Mouse (Mus musculus) midbrain, postnatal 0 days (tissue): ENCODE results near the gene Abhd15. TPM values are rescaled to one million over a fixed set of nuclear protein-coding genes. Genes with fewer than 3 reads are reported as not detected.

Source experiments
- ATAC-seq: fragments of 200-750 bp; cut with Nextera tagmentation; 2 replicates; pipeline ENCODE4 v1.8.0; 2017; ENCODE audit warnings: moderate number of reproducible peaks, mild to moderate bottlenecking, moderate TSS enrichment, moderate library complexity; ENCODE audit not compliant: low FRiP score
- DNase-seq: peaks from one replicate; pipeline ENCODE4 v3.0.0-alpha.2; 2015; ENCODE audit warnings: low spot score
- H3K27ac ChIP-seq: fragments of 300-500 bp; sonication (generic); 2 replicates; pipeline ENCODE4 v1.5.1; 2014; ENCODE audit warnings: low read depth, mild to moderate bottlenecking, low read length, mixed read lengths
- H3K27me3 ChIP-seq: fragments of 300-500 bp; sonication (generic); 2 replicates; pipeline ENCODE4 v1.6.1; 2014; ENCODE audit warnings: low read length, control low read depth, mixed read lengths; ENCODE audit not compliant: insufficient read depth
- H3K36me3 ChIP-seq: fragments of 300-500 bp; sonication (generic); 2 replicates; pipeline ENCODE4 v1.6.1; 2014; ENCODE audit warnings: low read length, control low read depth, mixed read lengths; ENCODE audit not compliant: insufficient read depth
- H3K4me1 ChIP-seq: fragments of 300-500 bp; sonication (generic); 2 replicates; pipeline ENCODE4 v1.6.1; 2014; ENCODE audit warnings: mild to moderate bottlenecking, control low read depth, antibody characterized with exemption, low read length, mixed read lengths; ENCODE audit not compliant: insufficient read depth
- H3K4me2 ChIP-seq: fragments of 300-500 bp; sonication (generic); 2 replicates; pipeline ENCODE4 v1.6.1; 2014; ENCODE audit warnings: low read depth, mild to moderate bottlenecking, low read length, mixed read lengths; ENCODE audit not compliant: poor library complexity, severe bottlenecking
- H3K4me3 ChIP-seq: fragments of 300-500 bp; sonication (generic); 2 replicates; pipeline ENCODE4 v1.5.1; 2014; ENCODE audit warnings: low read depth, mild to moderate bottlenecking, low read length, moderate library complexity
- H3K9ac ChIP-seq: fragments of 300-500 bp; sonication (generic); replicated peaks from 2 replicates; pipeline ENCODE4 v1.6.1; 2014; ENCODE audit warnings: mild to moderate bottlenecking, low read length, moderate library complexity, mixed read lengths; ENCODE audit not compliant: poor library complexity, severe bottlenecking
- H3K9me3 ChIP-seq: fragments of 300-500 bp; sonication (generic); 2 replicates; pipeline ENCODE4 v1.6.1; 2016; ENCODE audit warnings: low read length, control low read depth
- CTCF ChIP-seq: IDR thresholded peaks from 2 replicates; pipeline ENCODE4 v1.5.1; 2016; ENCODE audit warnings: antibody characterized with exemption, mild to moderate bottlenecking
- WGBS: fragments of 180-500 bp; shearing (Covaris S2); extraction: QIAGEN DNeasy Blood & Tissue Kit; methylation state at CpG from one replicate; pipeline ENCODE4 v1.1.7; 2014; 5-methylcytosine and 5-hydroxymethylcytosine counted together
- polyA plus RNA-seq: library from polyadenylated mRNA; unstranded; fragments of >200 nt; fragmentation: Nextera tagmentation; extraction: Ambion mirVana; gene quantifications from 2 replicates; pipeline ENCODE4 v1.2.1, GENCODE M21; 2015
- total RNA-seq: library from RNA; depleted of rRNA; stranded (reverse); fragments of >200 nt; gene quantifications from 2 replicates; pipeline ENCODE4 v1.2.3, GENCODE M21; 2014

The Abhd15 gene
- total and polyA plus RNA-seq, 2 experiments from 2014 or later: 1.8 to 4.2 TPM

DNA sequence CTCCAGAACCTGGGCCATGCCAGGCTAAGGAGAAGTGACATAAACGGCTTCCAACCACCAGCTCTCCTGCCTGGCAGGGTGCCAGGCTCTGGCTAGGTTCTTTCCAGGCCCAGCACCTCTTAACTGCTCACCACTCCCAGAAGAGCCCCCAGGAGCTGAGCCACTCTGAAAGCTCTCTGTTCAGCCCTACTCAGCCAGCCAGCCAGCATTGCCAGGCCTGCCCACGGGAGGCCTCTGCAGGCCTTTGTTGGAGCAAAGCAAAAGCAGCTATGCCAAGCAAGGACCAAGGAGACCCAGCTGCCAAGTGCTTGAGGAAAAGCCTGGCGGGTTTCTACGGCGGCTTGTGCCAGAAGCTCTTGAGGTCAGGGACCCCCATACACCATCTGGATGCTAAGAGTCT, 28.1 kb upstream of the Abhd15 start:
- peak; percentile 38; the same call in 1 of the 2 replicates for TF ChIP-seq CTCF
- Histone ChIP-seq H3K4me1 (peaks cover 33% of the 10 kb centered on the region; the same call in 1 of the 2 replicates), H3K4me3 (peak overlapping the region; percentile 14; the same call in 1 of the 2 replicates), H3K9me3 (no peaks in the 10 kb centered on the region), H3K9ac (peak overlapping the region; percentile 30; the same call in 1 of the 2 replicates), H3K4me2 (peak overlapping the region; percentile 86), H3K36me3 (no peaks in the 10 kb centered on the region), H3K27ac (peak overlapping the region; percentile 32; the same call in 1 of the 2 replicates), H3K27me3 (no peaks in the 10 kb centered on the region)
- DNase-seq (peak; percentile 86), ATAC-seq (no peak)
- 38% methylated on average over 5 of the region's 5 CpGs for WGBS

DNA sequence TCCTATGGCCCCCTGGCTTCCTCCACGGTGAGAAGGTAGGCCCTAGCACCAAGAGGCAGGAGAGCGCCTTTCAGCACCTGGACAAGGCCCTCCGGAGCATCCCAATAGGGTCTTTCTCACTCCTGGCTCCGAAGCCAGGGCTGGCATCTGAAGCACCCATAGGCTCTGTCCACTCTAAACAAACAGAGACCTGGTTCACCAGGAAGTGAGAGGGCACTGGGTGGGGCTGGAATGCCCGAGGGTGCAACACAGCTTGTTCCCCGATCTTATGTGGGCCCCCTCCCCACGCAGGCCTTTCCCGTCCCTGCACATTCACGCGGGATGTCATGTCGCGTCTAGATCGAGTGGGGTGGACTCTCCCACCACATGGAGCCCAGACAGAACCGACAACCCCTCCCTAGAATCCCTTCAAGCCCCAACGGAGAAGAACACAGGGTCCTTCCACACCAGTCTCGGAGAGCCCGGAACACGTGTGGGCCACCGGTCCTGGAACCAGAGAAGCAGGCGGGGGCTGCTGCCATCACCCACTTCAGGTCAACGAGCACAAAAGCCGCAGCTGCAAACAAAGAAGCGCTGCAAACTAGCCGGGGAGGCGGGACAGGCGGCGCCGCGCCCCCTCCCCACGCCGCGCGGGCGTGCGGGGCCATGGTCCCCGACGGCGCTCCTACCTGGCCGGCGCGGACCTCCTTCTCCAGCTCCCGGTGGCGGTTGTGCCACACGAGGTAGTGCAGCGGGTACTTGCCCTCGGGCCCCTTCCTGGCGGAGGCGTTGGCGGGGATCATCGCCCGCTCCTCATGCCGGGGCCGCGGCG, 25.9 kb upstream of the Abhd15 start:
- Histone ChIP-seq H3K27me3 (no peaks in the 10 kb centered on the region), H3K36me3 (no peaks in the 10 kb centered on the region), H3K4me1 (peaks cover 33% of the 10 kb centered on the region; the same call in 1 of the 2 replicates), H3K4me3 (peak overlapping the region; percentile 90), H3K9me3 (no peaks in the 10 kb centered on the region), H3K4me2 (peak overlapping the region; percentile 86), H3K9ac (peak overlapping the region; percentile 95), H3K27ac (peak overlapping the region; percentile 89)
- no peak for DNase-seq
- TF ChIP-seq CTCF: no peak
- 0 out of 2 replicates have a peak, but pooled peaks have one; percentile 0 for ATAC-seq
- WGBS: 2% methylated on average over 40 of the region's 55 CpGs

DNA sequence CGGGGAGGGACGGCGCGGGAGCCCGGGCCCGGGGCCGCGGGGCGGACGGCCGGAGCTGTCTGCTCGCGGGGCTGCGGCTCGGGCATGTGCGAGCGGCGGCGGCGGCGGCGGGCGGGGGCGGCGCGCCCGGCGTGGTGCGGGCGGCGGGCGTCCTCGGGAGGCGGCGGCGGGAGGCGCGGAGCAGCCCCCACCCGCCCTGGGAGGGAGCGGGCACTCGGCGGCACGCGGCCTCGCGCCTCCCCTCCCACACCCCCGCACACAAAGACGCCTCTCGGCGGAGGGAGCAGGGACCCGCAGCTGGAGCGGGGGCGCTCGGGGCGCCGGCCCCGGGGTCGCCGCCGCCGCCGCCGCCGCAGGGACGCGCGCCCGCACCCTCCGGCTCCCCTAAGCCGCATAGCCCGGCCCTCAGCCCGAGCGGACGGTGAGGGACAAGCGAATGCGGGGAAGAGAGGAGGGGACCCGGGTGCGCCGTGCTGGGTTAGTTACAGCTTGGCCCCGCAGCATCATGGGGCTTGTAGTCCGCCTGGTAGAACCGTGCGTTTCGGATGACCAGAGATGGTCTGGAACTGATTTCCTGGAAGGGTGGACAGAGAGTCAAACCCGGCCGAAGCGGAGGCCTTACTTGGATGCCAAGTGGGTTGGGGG, 25.2 kb upstream of the Abhd15 start, which contains the start of gene Ankrd13b:
TSS of gene Ankrd13b (minus strand) at position 88 of the 645 bp plus-strand sequence.
- ATAC-seq (peak; percentile 50; the same call in 1 of the 2 replicates), DNase-seq (peak; percentile 90)
- Histone ChIP-seq H3K36me3 (no peaks in the 10 kb centered on the region), H3K27ac (peak within 1 kb of the TSS; percentile 89), H3K9me3 (no peaks in the 10 kb centered on the region), H3K9ac (peak within 1 kb of the TSS; percentile 95), H3K4me1 (peaks cover 40% of the 10 kb centered on the region; the same call in 1 of the 2 replicates), H3K27me3 (no peaks in the 10 kb centered on the region), H3K4me3 (peak within 1 kb of the TSS; percentile 90), H3K4me2 (peak within 1 kb of the TSS; percentile 86)
- WGBS: under 1% methylated on average over 32 of the region's 87 CpGs
- TF ChIP-seq CTCF: no peak

- no peaks in the 10 kb centered on the region for H3K9me3 ChIP-seq
- DNase-seq: no peak
These were observed 24.5 kb upstream of the Abhd15 start for GRCm38 (mm10) chr11:77490451-77490850.

GRCm38 (mm10) chr11:77491123-77491501, 23.8 kb upstream of the Abhd15 start:
- Histone ChIP-seq H3K4me2 (peak overlapping the region; percentile 86), H3K4me1 (peaks cover 35% of the 10 kb centered on the region; the same call in 1 of the 2 replicates), H3K9me3 (no peaks in the 10 kb centered on the region), H3K9ac (peak overlapping the region; percentile 95), H3K4me3 (peak overlapping the region; percentile 96), H3K27me3 (no peaks in the 10 kb centered on the region), H3K36me3 (no peaks in the 10 kb centered on the region), H3K27ac (peak overlapping the region; percentile 89)
- DNase-seq (peak; percentile 95), ATAC-seq (peak; percentile 72)
- 0% methylated on average over 13 of the region's 13 CpGs for WGBS
- peak; percentile 99 for TF ChIP-seq CTCF

More at GRCm38 (mm10) chr11:77490451-77490850, 24.5 kb upstream of the Abhd15 start:
- Histone ChIP-seq H3K9ac (peak overlapping the region; percentile 95), H3K27ac (peak overlapping the region; percentile 89), H3K27me3 (no peaks in the 10 kb centered on the region), H3K36me3 (no peaks in the 10 kb centered on the region), H3K4me1 (peaks cover 40% of the 10 kb centered on the region; the same call in 1 of the 2 replicates), H3K4me3 (peak overlapping the region; percentile 90), H3K4me2 (peak overlapping the region; percentile 86)
- TF ChIP-seq CTCF: no peak
- ATAC-seq: no peak
- WGBS: 59% methylated on average over 6 of the region's 6 CpGs
